In the genomic region with DNA sequence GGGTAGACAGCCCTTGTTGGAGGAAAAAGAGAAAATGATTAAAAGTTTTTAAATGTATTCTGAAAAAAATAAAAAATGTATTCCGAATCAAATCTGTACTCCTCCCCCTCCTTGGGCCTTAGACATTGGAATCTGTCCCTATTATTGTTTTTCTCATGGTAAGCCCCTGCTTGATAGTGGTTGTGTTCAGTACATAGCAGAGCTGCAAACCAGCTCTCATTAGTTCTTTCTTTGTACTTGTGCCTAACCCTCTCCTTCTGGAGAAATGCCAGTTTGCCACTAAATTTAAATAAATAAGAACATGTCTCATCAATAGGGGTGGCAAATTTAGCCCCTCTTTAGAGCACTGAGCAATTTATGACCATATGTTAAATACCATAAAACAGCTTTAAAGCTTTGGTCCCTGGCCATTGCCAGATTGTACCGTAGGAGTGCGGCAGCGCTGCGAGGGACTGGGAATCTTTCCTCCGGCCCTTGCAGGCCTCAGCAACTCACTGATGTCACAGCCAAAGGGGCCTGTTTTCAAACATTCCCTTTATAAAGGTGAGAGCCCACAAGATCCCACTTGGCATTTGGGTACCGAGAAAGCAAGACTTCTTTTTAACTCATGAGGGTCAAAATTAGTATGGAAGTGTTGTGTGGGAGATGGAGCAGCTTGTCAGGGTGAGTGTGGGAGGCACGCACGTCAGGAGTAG, we compare ENCODE assay signal across 14 mouse cellular contexts. TPM values are rescaled to one million over a fixed set of nuclear protein-coding genes. Genes with fewer than 3 reads are reported as not detected.
DNase-seq lines count a peak whose midpoint lies in the region; ATAC-seq and TF ChIP-seq lines count a peak whose summit lies in the region.
"Had no signal": no experiment of that assay in that cellular context is flagged by ENCODE, and none has a peak within 500 bp of the region (broad histone marks: within the 10 kb centered on the region; RNA-seq: fewer than 3 reads in every experiment).

No protein-coding gene starts in this region.

- 42% methylated on average over 9 of the region's 9 CpGs for WGBS in forebrain, embryonic 16.5 days
- WGBS in midbrain, embryonic 13.5 days = 88% methylated on average over 9 of the region's 9 CpGs
- WGBS in lung, postnatal 0 days = 75% methylated on average over 9 of the region's 9 CpGs

- H3K27me3 ChIP-seq in forebrain, embryonic 16.5 days (replicated peaks; ENCODE audit: control insufficient read depth, insufficient read depth, low read length) = no peaks in the 10 kb centered on the region
- H3K27me3 ChIP-seq in midbrain, embryonic 13.5 days = no peaks in the 10 kb centered on the region
- no peaks in the 10 kb centered on the region for H3K27me3 ChIP-seq in lung, postnatal 0 days (replicated peaks; ENCODE audit: insufficient read depth, low read length)
- H3K27me3 ChIP-seq: embryonic facial prominence, embryonic 15.5 days; kidney, embryonic 15.5 days; liver, embryonic 12.5 days had no signal

- no peak for TF ChIP-seq CTCF in lung, postnatal 0 days (IDR thresholded peaks at IDR 0.05)

- no peak overlapping the region for H3K4me2 ChIP-seq in forebrain, embryonic 16.5 days (ENCODE audit: low read length)
- no peak overlapping the region for H3K4me2 ChIP-seq in midbrain, embryonic 13.5 days (replicated peaks)
- H3K4me2 ChIP-seq in lung, postnatal 0 days (replicated peaks; ENCODE audit: low read depth, low read length) = no peak overlapping the region
- H3K4me2 ChIP-seq: embryonic facial prominence, embryonic 15.5 days; kidney, embryonic 15.5 days; liver, embryonic 12.5 days had no signal

- no peaks in the 10 kb centered on the region for H3K36me3 ChIP-seq in forebrain, embryonic 16.5 days (ENCODE audit: control insufficient read depth, insufficient read depth)
- no peaks in the 10 kb centered on the region for H3K36me3 ChIP-seq in midbrain, embryonic 13.5 days
- H3K36me3 ChIP-seq in lung, postnatal 0 days (ENCODE audit: insufficient read depth, low read length) = no peaks in the 10 kb centered on the region
- H3K36me3 ChIP-seq: embryonic facial prominence, embryonic 15.5 days; kidney, embryonic 15.5 days; liver, embryonic 12.5 days had no signal

- no peak overlapping the region for H3K27ac ChIP-seq in forebrain, embryonic 16.5 days (ENCODE audit: low read length)
- H3K27ac ChIP-seq in midbrain, embryonic 13.5 days = no peak overlapping the region
- no peak overlapping the region for H3K27ac ChIP-seq in lung, postnatal 0 days (ENCODE audit: low read length)
- H3K27ac ChIP-seq: embryonic facial prominence, embryonic 15.5 days; kidney, embryonic 15.5 days; liver, embryonic 12.5 days; macrophage had no signal

- H3K4me3 ChIP-seq in forebrain, embryonic 16.5 days (replicated peaks; ENCODE audit: low read length) = no peak overlapping the region
- H3K4me3 ChIP-seq in midbrain, embryonic 13.5 days (replicated peaks) = no peak overlapping the region
- no peak overlapping the region for H3K4me3 ChIP-seq in lung, postnatal 0 days (ENCODE audit: low read depth, low read length)
- H3K4me3 ChIP-seq: embryonic facial prominence, embryonic 15.5 days; kidney, embryonic 15.5 days; liver, embryonic 12.5 days had no signal

- no peak for TF ChIP-seq EP300 in lung, postnatal 0 days (IDR thresholded peaks at IDR 0.05)

- peaks cover 15% of the 10 kb centered on the region for H3K4me1 ChIP-seq in forebrain, embryonic 16.5 days (replicated peaks; ENCODE audit: control insufficient read depth, insufficient read depth, low read length)
- H3K4me1 ChIP-seq in midbrain, embryonic 13.5 days (replicated peaks) = no peaks in the 10 kb centered on the region
- H3K4me1 ChIP-seq in lung, postnatal 0 days (ENCODE audit: insufficient read depth, low read depth, low read length) = peaks cover 5% of the 10 kb centered on the region; the same call in 1 of the 2 replicates
- H3K4me1 ChIP-seq: kidney, embryonic 15.5 days; liver, embryonic 12.5 days had no signal

- DNase-seq in frontal cortex, postnatal 25 days (ENCODE audit: low spot score in 2 of 2) = peak; percentile 8 to 19
- peak; percentile 61 to 70 for DNase-seq in left cerebral cortex, adult 18-20 months (ENCODE audit: low spot score in 2 of 2)
- peak; percentile 28 for DNase-seq in right cerebral cortex, postnatal 14 days
- DNase-seq in c-Kit-positive CD71-positive TER-119-positive erythroid progenitor cells, embryonic 14.5 days (ENCODE audit: low spot score) = no peak
- DNase-seq in lung, postnatal 0 days (ENCODE audit: low spot score) = no peak
- DNase-seq: adrenal gland, postnatal 36 days; thymus, adult 2 months had no signal

- H3K9me3 ChIP-seq in forebrain, embryonic 16.5 days (ENCODE audit: control insufficient read depth, low read length) = no peaks in the 10 kb centered on the region
- no peaks in the 10 kb centered on the region for H3K9me3 ChIP-seq in midbrain, embryonic 13.5 days
- H3K9me3 ChIP-seq in lung, postnatal 0 days (ENCODE audit: low read length) = no peaks in the 10 kb centered on the region
- H3K9me3 ChIP-seq: embryonic facial prominence, embryonic 15.5 days; kidney, embryonic 15.5 days; liver, embryonic 12.5 days had no signal

- ATAC-seq in forebrain, embryonic 16.5 days = peak; percentile 72
- no peak for ATAC-seq in erythroid progenitor cell, adult 5-6 weeks (replicated peaks; ENCODE audit: low FRiP score, poor library complexity, severe bottlenecking)
- no peak for ATAC-seq in midbrain, embryonic 13.5 days
- ATAC-seq in lung, postnatal 0 days = no peak
- ATAC-seq: liver, embryonic 12.5 days had no signal

- no peak overlapping the region for H3K9ac ChIP-seq in forebrain, embryonic 16.5 days (replicated peaks; ENCODE audit: low read depth, low read length)
- H3K9ac ChIP-seq in midbrain, embryonic 13.5 days (replicated peaks) = no peak overlapping the region
- H3K9ac ChIP-seq in lung, postnatal 0 days (replicated peaks; ENCODE audit: low read depth) = no peak overlapping the region
- H3K9ac ChIP-seq: embryonic facial prominence, embryonic 15.5 days; kidney, embryonic 15.5 days; liver, embryonic 12.5 days had no signal

RNA-seq across cellular contexts. Expression of a gene that starts 52.9 kb away (rescaled TPM):
- 53.1 and 53.5 TPM in 2 replicates for polyA plus RNA-seq in forebrain, embryonic 16.5 days (2015; fragmentation: Nextera tagmentation; extraction: Ambion mirVana)
- total RNA-seq in left cerebral cortex, adult 18-20 months (2021) = 10 to 100 TPM; 44.7 to 46.5 TPM
- 35.0 and 46.9 TPM in 2 replicates for total RNA-seq in erythroid progenitor cell, adult 5-6 weeks (2015; ENCODE audit: low replicate concordance)
- 31.0 and 42.6 TPM in 2 replicates for total RNA-seq in erythroid progenitor cell, adult 5-6 weeks (2017; ENCODE audit: low replicate concordance)
- 63.4 and 64.7 TPM in 2 replicates for polyA plus RNA-seq in midbrain, embryonic 13.5 days (2015; fragmentation: Nextera tagmentation; extraction: Ambion mirVana)
- polyA plus RNA-seq in lung, postnatal 0 days (2015; fragmentation: Nextera tagmentation; extraction: Ambion mirVana) = 39.4 and 46.5 TPM in 2 replicates

RNA-seq across cellular contexts. Expression of a gene that starts 53.0 kb away (rescaled TPM):
- polyA plus RNA-seq in forebrain, embryonic 16.5 days (2015; fragmentation: Nextera tagmentation; extraction: Ambion mirVana) = 2.3 and 2.7 TPM in 2 replicates
- 1 to 10 TPM; 3.3 to 4.5 TPM for total RNA-seq in left cerebral cortex, adult 18-20 months (2021)
- 18.0 and 27.7 TPM in 2 replicates for total RNA-seq in erythroid progenitor cell, adult 5-6 weeks (2015; ENCODE audit: low replicate concordance)
- 7.6 and 17.1 TPM in 2 replicates for total RNA-seq in erythroid progenitor cell, adult 5-6 weeks (2017; ENCODE audit: low replicate concordance)
- 1.7 and 2.2 TPM in 2 replicates for polyA plus RNA-seq in midbrain, embryonic 13.5 days (2015; fragmentation: Nextera tagmentation; extraction: Ambion mirVana)
- polyA plus RNA-seq in lung, postnatal 0 days (2015; fragmentation: Nextera tagmentation; extraction: Ambion mirVana) = 9.8 and 10.1 TPM in 2 replicates

Comparison
In these comparisons a context has a peak if more than half of its experiments do, and no peak if none do; other contexts are left out.
1. DNase-seq: peak in frontal cortex, postnatal 25 days (2 of 2), left cerebral cortex, adult 18-20 months (2 of 2) and right cerebral cortex, postnatal 14 days (single experiment); none in c-Kit-positive CD71-positive TER-119-positive erythroid progenitor cells, embryonic 14.5 days (single experiment) and lung, postnatal 0 days (single experiment).